Mouse (Mus musculus) urinary bladder, postnatal 14 days (tissue): Measurements from ENCODE around the gene Tnni3k.

Experiments used
- DNase-seq: peaks from one replicate; pipeline ENCODE4 v3.0.0; 2021; ENCODE audit warnings: low spot score

The Tnni3k gene

GRCm38 (mm10) chr3:155055231-155055916 is at the start of gene Tnni3k:
Tnni3k (minus strand) TSS chr3:155055407.
- DNase-seq, result no peak

GRCm38 (mm10) chr3:155099266-155099665 is 44.1 kb upstream of the Tnni3k start:
- no peak for DNase-seq

- peak; percentile 86 for DNase-seq
Measured at GRCm38 (mm10) chr3:155093116-155093956, 38.1 kb upstream of the Tnni3k start, which contains the start of the genes Fpgt and Lrriq3. Fpgt (minus strand) TSS chr3:155093403. Lrriq3 (plus strand) TSS chr3:155093434.

GRCm38 (mm10) chr3:155092081-155092480 is 36.9 kb upstream of the Tnni3k start:
- DNase-seq, result no peak

GRCm38 (mm10) chr3:155077908-155078307 is 22.7 kb upstream of the Tnni3k start:
- no peak for DNase-seq

GRCm38 (mm10) chr3:155059449-155059822 is 4.2 kb upstream of the Tnni3k start:
- DNase-seq, result no peak

- no peak for DNase-seq
Measured at GRCm38 (mm10) chr3:155058800-155059448, 3.7 kb upstream of the Tnni3k start.

GRCm38 (mm10) chr3:155057566-155057965 is 2.4 kb upstream of the Tnni3k start:
- no peak for DNase-seq

GRCm38 (mm10) chr3:155056606-155057005 is 1.4 kb upstream of the Tnni3k start:
- no peak for DNase-seq

- DNase-seq, result no peak
Measured at GRCm38 (mm10) chr3:155053189-155053588, 2.0 kb downstream of the Tnni3k start.

- no peak for DNase-seq
Measured at GRCm38 (mm10) chr3:155052021-155052420, 3.2 kb downstream of the Tnni3k start.

- DNase-seq, result no peak
Measured at GRCm38 (mm10) chr3:155039012-155039836, 16.0 kb downstream of the Tnni3k start.

GRCm38 (mm10) chr3:155034323-155034722 is 20.9 kb downstream of the Tnni3k start:
- DNase-seq, result no peak

GRCm38 (mm10) chr3:155030200-155030599 is 25.0 kb downstream of the Tnni3k start:
- no peak for DNase-seq

- DNase-seq, result no peak
Measured at GRCm38 (mm10) chr3:155002781-155003180, 52.4 kb downstream of the Tnni3k start.

- DNase-seq, result no peak
Measured at GRCm38 (mm10) chr3:155001056-155001455, 54.2 kb downstream of the Tnni3k start.

GRCm38 (mm10) chr3:154992678-154993077 is 62.5 kb downstream of the Tnni3k start:
- no peak for DNase-seq

- DNase-seq, result no peak
Measured at GRCm38 (mm10) chr3:154979101-154979500, 76.1 kb downstream of the Tnni3k start.

GRCm38 (mm10) chr3:154971626-154972025 is 83.6 kb downstream of the Tnni3k start:
- DNase-seq, result no peak

GRCm38 (mm10) chr3:154970981-154971380 is 84.2 kb downstream of the Tnni3k start:
- no peak for DNase-seq

GRCm38 (mm10) chr3:154961284-154961683 is 93.9 kb downstream of the Tnni3k start:
- no peak for DNase-seq

GRCm38 (mm10) chr3:154953088-154953487 is 102.1 kb downstream of the Tnni3k start:
- DNase-seq, result no peak
